Mouse (Mus musculus): ENCODE results near the gene Cpne9. TPM values are rescaled to one million over a fixed set of nuclear protein-coding genes. Genes with fewer than 3 reads are reported as not detected.

The Cpne9 gene
- polyA plus RNA-seq, 2 experiments = 0.02 TPM; not detected in 1

DNA sequence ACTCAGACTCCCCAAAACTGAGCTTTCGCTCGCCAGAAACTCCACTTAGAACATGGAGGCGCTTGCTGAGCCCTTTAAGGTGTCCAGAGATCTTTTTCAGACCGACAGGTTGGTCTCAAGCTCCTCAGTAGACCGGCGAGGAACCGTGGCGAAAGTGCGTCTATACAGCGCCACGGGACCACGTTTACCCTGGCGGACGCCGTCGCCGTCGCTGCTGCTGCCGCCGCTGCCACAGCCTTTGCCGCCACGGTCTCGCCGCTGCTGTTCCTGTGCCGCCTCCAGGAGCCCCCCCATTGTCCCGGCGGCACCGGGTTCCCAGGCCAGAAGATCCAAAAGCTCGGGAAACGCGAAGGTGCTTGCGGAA lies 24.9 kb downstream of the Cpne9 start, which contains the start of gene Brpf1:
Gene Brpf1 (plus strand): TSS at position 152 of the 364 bp plus-strand sequence.
- TF ChIP-seq CTCF (IDR thresholded peaks at IDR 0.05; ENCODE audit: low read depth) (0 out of 2 replicates have a peak, but pooled peaks have one; percentile 16), EP300 (IDR thresholded peaks at IDR 0.05; ENCODE audit: low read depth) (no peak)
- Histone ChIP-seq H3K27ac (peak within 1 kb of the TSS; percentile 96), H3K4me2 (ENCODE audit: low read depth) (peak within 1 kb of the TSS; percentile 86), H3K4me3 (ENCODE audit: insufficient read depth in 1 of 2, low read depth in 2 of 2, low read length in 2 of 2) (peak within 1 kb of the TSS; percentile 85 to 98), H3K9me3 (ENCODE audit: control insufficient read depth, low read length) (no peaks in the 10 kb centered on the region), H3K36me3 (replicated peaks; ENCODE audit: control insufficient read depth, insufficient read depth, low read depth) (peaks cover 13% of the 10 kb centered on the region), H3K27me3 (ENCODE audit: control insufficient read depth, insufficient read depth, low read length) (no peaks in the 10 kb centered on the region), H3K4me1 (replicated peaks; ENCODE audit: control insufficient read depth in 2 of 2, insufficient read depth in 2 of 2, low read length in 1 of 2) (peaks cover 12 to 13% of the 10 kb centered on the region in 2 experiments), H3K9ac (replicated peaks) (peak within 1 kb of the TSS; percentile 98)
- DNase-seq (ENCODE audit: low read depth in 3 of 3, low spot score in 3 of 3) (no peak), ATAC-seq (ENCODE audit: insufficient read depth) (peak; percentile 62)
- WGBS (ENCODE audit: insufficient replicate concordance) = under 1% methylated on average over 32 of the region's 32 CpGs

DNA sequence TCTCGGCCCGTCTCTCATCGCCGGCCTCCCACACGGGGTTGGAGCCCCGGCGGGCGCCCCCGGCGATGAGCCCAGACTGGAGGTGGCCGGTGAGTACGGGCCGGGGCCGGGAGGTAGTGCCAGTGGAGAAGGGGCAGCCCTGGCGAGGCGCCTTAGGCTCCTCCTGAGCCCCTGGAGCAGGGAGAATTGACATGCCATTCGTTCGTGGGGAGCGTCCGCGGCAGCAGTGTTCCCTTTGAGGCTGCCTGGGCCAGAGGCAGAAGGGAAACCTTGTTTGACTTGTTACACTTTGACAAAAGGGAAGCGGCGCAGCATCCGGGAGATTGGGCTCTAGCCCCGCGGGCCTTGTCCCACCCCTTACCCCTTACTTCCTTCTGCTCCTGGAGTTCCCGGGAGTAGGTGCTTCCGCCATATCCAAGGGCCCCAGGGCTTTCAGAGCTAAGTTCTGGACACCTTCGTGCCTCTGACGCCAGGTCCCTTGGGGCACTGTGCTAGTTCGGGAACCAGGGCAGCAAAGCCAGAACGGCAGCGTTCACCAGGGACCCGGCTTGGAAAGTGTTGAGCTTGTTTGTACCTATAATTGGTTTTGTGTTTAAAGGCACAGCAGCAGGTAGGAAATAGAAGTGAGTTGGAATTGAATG lies 25.5 kb downstream of the Cpne9 start:
- H3K9ac ChIP-seq (replicated peaks) = peak overlapping the region; percentile 98
- H3K9me3 ChIP-seq (ENCODE audit: control insufficient read depth, low read length) = no peaks in the 10 kb centered on the region
- DNase-seq (ENCODE audit: low read depth in 3 of 3, low spot score in 3 of 3) (no peak), ATAC-seq (ENCODE audit: insufficient read depth) (no peak)
- TF ChIP-seq EP300 (IDR thresholded peaks at IDR 0.05; ENCODE audit: low read depth) = no peak
- no peak for TF ChIP-seq CTCF (IDR thresholded peaks at IDR 0.05; ENCODE audit: low read depth)
- H3K27ac ChIP-seq = peak overlapping the region; percentile 96
- no peaks in the 10 kb centered on the region for H3K27me3 ChIP-seq (ENCODE audit: control insufficient read depth, insufficient read depth, low read length)
- H3K4me1 ChIP-seq (replicated peaks; ENCODE audit: control insufficient read depth in 2 of 2, insufficient read depth in 2 of 2, low read length in 1 of 2) = peaks cover 12 to 13% of the 10 kb centered on the region in 2 experiments
- under 1% methylated on average over 34 of the region's 34 CpGs for WGBS (ENCODE audit: insufficient replicate concordance)
- H3K4me3 ChIP-seq (ENCODE audit: insufficient read depth in 1 of 2, low read depth in 2 of 2, low read length in 2 of 2) = peak overlapping the region; percentile 85 to 98
- peaks cover 14% of the 10 kb centered on the region for H3K36me3 ChIP-seq (replicated peaks; ENCODE audit: control insufficient read depth, insufficient read depth, low read depth)
- H3K4me2 ChIP-seq (ENCODE audit: low read depth) = peak overlapping the region; percentile 86

DNA sequence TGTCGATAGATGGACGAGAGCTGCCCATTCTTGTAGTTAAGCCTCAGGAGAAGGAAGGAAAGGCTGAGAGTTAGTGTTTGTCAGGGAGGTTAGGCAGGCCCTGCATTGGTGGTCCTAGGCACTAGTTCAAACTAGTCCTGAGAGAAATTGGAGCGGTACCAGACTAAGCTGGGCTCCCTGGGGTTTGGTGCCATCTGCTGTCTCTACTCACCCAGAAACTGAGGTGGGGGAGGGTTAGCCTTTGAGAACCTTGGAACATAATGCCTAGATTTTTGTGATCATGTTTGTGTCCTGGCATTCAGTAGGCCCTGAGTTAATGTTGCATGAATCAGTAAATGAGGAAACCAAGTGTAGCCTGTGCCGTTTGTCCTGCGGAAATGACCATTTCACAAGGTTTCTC lies 26.0 kb downstream of the Cpne9 start:
- Histone ChIP-seq H3K27me3 (ENCODE audit: control insufficient read depth, insufficient read depth, low read length) (no peaks in the 10 kb centered on the region), H3K9me3 (ENCODE audit: control insufficient read depth, low read length) (no peaks in the 10 kb centered on the region), H3K4me1 (replicated peaks; ENCODE audit: control insufficient read depth in 2 of 2, insufficient read depth in 2 of 2, low read length in 1 of 2) (peaks cover 12 to 13% of the 10 kb centered on the region in 2 experiments), H3K4me3 (ENCODE audit: insufficient read depth in 1 of 2, low read depth in 2 of 2, low read length in 2 of 2) (peak overlapping the region; percentile 85 to 98), H3K9ac (replicated peaks) (peak overlapping the region; percentile 98), H3K36me3 (replicated peaks; ENCODE audit: control insufficient read depth, insufficient read depth, low read depth) (peaks cover 20% of the 10 kb centered on the region), H3K4me2 (ENCODE audit: low read depth) (peak overlapping the region; percentile 86), H3K27ac (peak overlapping the region; percentile 18)
- TF ChIP-seq EP300 (IDR thresholded peaks at IDR 0.05; ENCODE audit: low read depth) = no peak
- TF ChIP-seq CTCF (IDR thresholded peaks at IDR 0.05; ENCODE audit: low read depth) = peak; percentile 57
- no peak for ATAC-seq (ENCODE audit: insufficient read depth)
- peak in 1 of 3 experiments; percentile 41 for DNase-seq (ENCODE audit: low read depth in 3 of 3, low spot score in 3 of 3)
- WGBS (ENCODE audit: insufficient replicate concordance) = 17% methylated on average over 5 of the region's 5 CpGs

DNA sequence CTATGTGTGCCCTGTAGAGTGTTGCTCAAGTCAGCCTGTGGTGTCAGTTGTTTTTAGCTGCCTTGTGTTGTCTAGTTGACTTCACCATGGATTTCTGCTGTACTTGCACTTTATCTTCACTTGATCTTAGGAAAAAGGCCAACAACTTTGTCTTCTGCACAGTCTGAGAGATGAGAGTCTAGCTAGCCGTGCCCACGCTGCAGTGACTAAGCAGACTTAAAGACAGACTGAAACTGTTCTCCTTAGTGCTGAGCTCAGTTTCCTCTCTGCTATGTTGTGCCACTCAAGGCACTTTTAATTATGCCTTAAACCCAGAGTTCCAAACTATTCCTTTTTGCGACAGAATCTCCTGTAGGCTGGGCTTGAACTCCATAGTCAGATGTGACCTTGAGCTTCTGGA lies 33.9 kb downstream of the Cpne9 start:
- no peak overlapping the region for H3K27ac ChIP-seq
- H3K27me3 ChIP-seq (ENCODE audit: control insufficient read depth, insufficient read depth, low read length) = no peaks in the 10 kb centered on the region
- H3K4me3 ChIP-seq (ENCODE audit: insufficient read depth in 1 of 2, low read depth in 2 of 2, low read length in 2 of 2) = no peak overlapping the region
- H3K4me1 ChIP-seq (replicated peaks; ENCODE audit: control insufficient read depth in 2 of 2, insufficient read depth in 2 of 2, low read length in 1 of 2) = no peaks in the 10 kb centered on the region
- peaks cover 81% of the 10 kb centered on the region for H3K36me3 ChIP-seq (replicated peaks; ENCODE audit: control insufficient read depth, insufficient read depth, low read depth)
- 86% methylated on average over 3 of the region's 3 CpGs for WGBS (ENCODE audit: insufficient replicate concordance)
- TF ChIP-seq EP300 (IDR thresholded peaks at IDR 0.05; ENCODE audit: low read depth) (no peak), CTCF (IDR thresholded peaks at IDR 0.05; ENCODE audit: low read depth) (no peak)
- DNase-seq (ENCODE audit: low read depth in 3 of 3, low spot score in 3 of 3) = no peak
- ATAC-seq (ENCODE audit: insufficient read depth) = no peak
- no peak overlapping the region for H3K4me2 ChIP-seq (ENCODE audit: low read depth)
- no peak overlapping the region for H3K9ac ChIP-seq (replicated peaks)
- H3K9me3 ChIP-seq (ENCODE audit: control insufficient read depth, low read length) = no peaks in the 10 kb centered on the region

DNA sequence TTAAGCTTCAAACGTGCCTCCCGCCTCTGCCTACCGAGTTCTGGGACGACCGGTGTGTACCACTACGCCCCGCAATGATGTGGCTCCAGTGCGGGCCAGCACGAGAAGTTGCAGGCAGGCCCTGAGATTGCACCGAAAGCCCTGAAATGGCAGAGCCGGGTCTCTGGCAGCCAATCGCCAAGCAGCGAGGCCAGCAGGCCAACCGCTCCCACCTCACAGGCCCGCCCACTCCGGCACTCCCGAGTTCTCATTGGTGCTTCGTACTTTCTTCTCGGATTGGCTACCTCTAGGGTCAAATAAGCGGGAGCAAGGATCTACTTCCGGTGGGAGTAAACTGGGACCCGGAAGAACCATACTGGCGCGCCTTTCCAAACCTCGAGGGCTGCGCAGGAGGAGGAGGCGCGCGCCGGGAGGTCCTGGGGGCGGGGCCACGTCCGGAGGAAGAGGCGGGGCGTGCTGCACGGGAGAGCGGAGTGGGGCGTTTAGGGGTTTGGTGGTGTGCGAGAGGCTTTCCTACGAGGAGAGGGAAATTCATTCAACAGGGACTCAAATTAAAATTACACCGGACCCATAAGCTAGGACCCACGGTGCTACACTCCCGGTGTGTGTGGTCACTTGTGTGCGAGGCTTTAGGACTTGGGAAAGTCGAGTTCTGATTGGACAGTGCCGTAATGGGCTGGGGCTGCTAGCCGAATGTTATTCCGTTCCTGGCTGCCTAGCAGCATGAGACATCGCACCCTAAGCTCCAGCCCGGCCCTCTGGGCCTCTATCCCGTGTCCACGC lies 44.6 kb downstream of the Cpne9 start, which contains the start of gene Ogg1:
Gene Ogg1 (plus strand): TSS at position 440 of the 783 bp plus-strand sequence.
- peak within 1 kb of the TSS; percentile 95 for H3K4me2 ChIP-seq (ENCODE audit: low read depth)
- peaks cover 1 to 5% of the 10 kb centered on the region in 2 experiments; a peak in 1 of 4 replicates for H3K4me1 ChIP-seq (replicated peaks; ENCODE audit: control insufficient read depth in 2 of 2, insufficient read depth in 2 of 2, low read length in 1 of 2)
- ATAC-seq (ENCODE audit: insufficient read depth) = peak; percentile 97
- peak; percentile 99 for DNase-seq (ENCODE audit: low read depth in 3 of 3, low spot score in 3 of 3)
- peak within 1 kb of the TSS; percentile 63 to 80 for H3K4me3 ChIP-seq (ENCODE audit: insufficient read depth in 1 of 2, low read depth in 2 of 2, low read length in 2 of 2)
- peaks cover 37% of the 10 kb centered on the region for H3K36me3 ChIP-seq (replicated peaks; ENCODE audit: control insufficient read depth, insufficient read depth, low read depth)
- peak within 1 kb of the TSS; percentile 63 for H3K9ac ChIP-seq (replicated peaks)
- H3K9me3 ChIP-seq (ENCODE audit: control insufficient read depth, low read length) = no peaks in the 10 kb centered on the region
- TF ChIP-seq CTCF (IDR thresholded peaks at IDR 0.05; ENCODE audit: low read depth) = 0 out of 2 replicates have a peak, but pooled peaks have one; percentile 30
- TF ChIP-seq EP300 (IDR thresholded peaks at IDR 0.05; ENCODE audit: low read depth) = no peak
- H3K27ac ChIP-seq = peak within 1 kb of the TSS; percentile 87
- H3K27me3 ChIP-seq (ENCODE audit: control insufficient read depth, insufficient read depth, low read length) = no peaks in the 10 kb centered on the region
- under 1% methylated on average over 52 of the region's 52 CpGs for WGBS (ENCODE audit: insufficient replicate concordance)

All from liver, embryonic 14.5 days (tissue).